Mouse (Mus musculus): ENCODE results near the gene Kcnma1. TPM values are rescaled to one million over a fixed set of nuclear protein-coding genes. Genes with fewer than 3 reads are reported as not detected.

Kcnma1 gene
- total RNA-seq (2012; rRNA removed) (not detected in 2 replicates), polyA plus RNA-seq (2012; ENCODE audit: insufficient read depth in 1 of 2, insufficient read length in 2 of 2, low read depth in 1 of 2, low replicate concordance in 2 of 2, missing spikeins in 1 of 2) (not detected)

DNA sequence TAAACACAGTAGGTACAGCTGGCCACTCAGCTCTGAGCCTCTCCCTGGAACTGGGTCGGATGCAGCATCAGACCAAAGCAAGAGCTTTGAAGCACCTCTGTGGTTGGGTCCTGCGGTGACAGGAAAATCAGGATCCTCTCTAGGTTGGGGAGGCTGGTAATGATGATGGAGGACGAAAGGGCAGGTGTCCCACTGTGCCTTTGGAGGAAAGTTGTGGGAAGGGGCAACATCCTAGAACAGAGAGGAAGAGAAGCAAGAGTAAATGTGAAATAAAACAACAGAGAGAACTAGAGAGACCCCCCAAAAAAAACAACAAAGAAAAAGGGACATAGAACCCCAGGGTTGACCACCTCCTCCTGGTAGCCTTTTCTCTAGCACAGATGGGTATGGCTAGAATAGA is at the start of gene Kcnma1:
Gene Kcnma1 (minus strand): TSS at position 101 of the 400 bp plus-strand sequence.
- Histone ChIP-seq H3K27ac (ENCODE audit: control insufficient read depth, low read depth, low read length) (no peak within 1 kb of the TSS), H3K79me2 (ENCODE audit: control insufficient read depth, insufficient read depth, low read length, poor library complexity) (no peaks in the 10 kb centered on the region), H3K4me3 (ENCODE audit: control insufficient read depth in 1 of 2, insufficient read depth in 1 of 2, low read depth in 2 of 2, low read length in 2 of 2) (no peak within 1 kb of the TSS), H3K36me3 (ENCODE audit: control insufficient read depth in 1 of 2, insufficient read depth in 2 of 2, low read length in 2 of 2) (no peaks in the 10 kb centered on the region), H3K4me1 (ENCODE audit: control insufficient read depth in 1 of 2, insufficient read depth in 2 of 2, low read length in 2 of 2) (no peaks in the 10 kb centered on the region), H3K9ac (ENCODE audit: control insufficient read depth, low read depth, low read length, poor library complexity, severe bottlenecking) (no peak within 1 kb of the TSS), H3K27me3 (ENCODE audit: control insufficient read depth in 1 of 2, insufficient read depth in 2 of 2, low read length in 2 of 2) (no peaks in the 10 kb centered on the region), H3K9me3 (replicated peaks; ENCODE audit: insufficient read depth, low read length) (no peaks in the 10 kb centered on the region)
- DNase-seq (ENCODE audit: low read depth, low spot score): no peak
- TF ChIP-seq HCFC1 (IDR thresholded peaks at IDR 0.05; ENCODE audit: low read depth, low read length): no peak

DNA sequence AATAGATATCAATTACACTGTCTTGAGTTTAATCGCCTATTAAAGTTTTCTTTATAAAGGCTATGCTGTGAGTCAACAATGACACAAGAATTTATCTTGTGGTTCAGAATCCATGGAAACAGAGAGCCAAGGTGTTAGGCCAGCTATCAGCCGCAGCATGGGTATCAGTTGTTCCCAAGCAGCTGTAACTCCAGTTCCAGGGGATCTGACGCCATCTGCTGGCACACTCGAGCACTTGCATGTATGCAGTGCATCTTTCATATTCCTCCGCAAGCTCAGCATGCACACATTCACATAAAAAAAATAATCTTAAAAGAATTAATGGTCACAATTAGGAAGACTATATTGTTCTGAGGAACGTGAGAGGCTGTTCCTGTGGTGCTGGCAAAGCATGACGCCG is 45.5 kb upstream of the Kcnma1 start:
- Histone ChIP-seq H3K36me3 (ENCODE audit: control insufficient read depth in 1 of 2, insufficient read depth in 2 of 2, low read length in 2 of 2) (no peaks in the 10 kb centered on the region), H3K4me1 (ENCODE audit: control insufficient read depth in 1 of 2, insufficient read depth in 2 of 2, low read length in 2 of 2) (no peaks in the 10 kb centered on the region), H3K79me2 (ENCODE audit: control insufficient read depth, insufficient read depth, low read length, poor library complexity) (no peaks in the 10 kb centered on the region), H3K4me3 (ENCODE audit: control insufficient read depth in 1 of 2, insufficient read depth in 1 of 2, low read depth in 2 of 2, low read length in 2 of 2) (no peak overlapping the region), H3K9me3 (replicated peaks; ENCODE audit: insufficient read depth, low read length) (no peaks in the 10 kb centered on the region), H3K27me3 (ENCODE audit: control insufficient read depth in 1 of 2, insufficient read depth in 2 of 2, low read length in 2 of 2) (no peaks in the 10 kb centered on the region), H3K27ac (ENCODE audit: control insufficient read depth, low read depth, low read length) (no peak overlapping the region), H3K9ac (ENCODE audit: control insufficient read depth, low read depth, low read length, poor library complexity, severe bottlenecking) (no peak overlapping the region)
- TF ChIP-seq CTCF (IDR thresholded peaks at IDR 0.05 in 2 of 3, conservative IDR thresholded peaks at IDR 0.05 in 1 of 3; ENCODE audit: control insufficient read depth in 1 of 3, insufficient read depth in 1 of 3, low read depth in 2 of 3, low read length in 3 of 3, poor library complexity in 1 of 3, severe bottlenecking in 1 of 3) (peak; percentile 15 to 33 (median 23); a peak in 3 of 6 replicates), MAX (IDR thresholded peaks at IDR 0.05; ENCODE audit: low read length) (no peak)
- peak; percentile 3 for DNase-seq (ENCODE audit: low read depth, low spot score)

DNA sequence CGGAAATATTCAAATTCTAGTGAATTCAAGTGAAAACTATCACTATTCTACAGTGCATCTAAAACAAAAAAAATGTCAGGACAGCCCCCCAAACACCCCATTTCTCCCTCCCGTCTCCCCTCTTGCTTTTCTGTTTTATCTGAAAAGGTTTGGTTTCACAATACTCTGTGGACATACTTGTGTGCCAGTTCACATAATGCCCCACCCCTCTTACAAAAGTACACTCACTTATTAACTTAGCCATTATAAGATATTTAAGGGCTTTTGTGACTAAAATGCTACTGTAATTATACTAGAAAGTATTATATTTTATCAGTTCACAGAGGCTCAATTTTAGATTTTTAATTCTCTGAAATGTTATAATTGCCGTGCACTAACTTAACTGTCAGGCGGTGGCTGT is 45.0 kb upstream of the Kcnma1 start:
- no peaks in the 10 kb centered on the region for H3K4me1 ChIP-seq (ENCODE audit: control insufficient read depth in 1 of 2, insufficient read depth in 2 of 2, low read length in 2 of 2)
- no peak for DNase-seq (ENCODE audit: low read depth, low spot score)
- no peak overlapping the region for H3K9ac ChIP-seq (ENCODE audit: control insufficient read depth, low read depth, low read length, poor library complexity, severe bottlenecking)
- H3K9me3 ChIP-seq (replicated peaks; ENCODE audit: insufficient read depth, low read length): no peaks in the 10 kb centered on the region
- H3K79me2 ChIP-seq (ENCODE audit: control insufficient read depth, insufficient read depth, low read length, poor library complexity): no peaks in the 10 kb centered on the region
- no peaks in the 10 kb centered on the region for H3K27me3 ChIP-seq (ENCODE audit: control insufficient read depth in 1 of 2, insufficient read depth in 2 of 2, low read length in 2 of 2)
- H3K4me3 ChIP-seq (ENCODE audit: control insufficient read depth in 1 of 2, insufficient read depth in 1 of 2, low read depth in 2 of 2, low read length in 2 of 2): no peak overlapping the region
- no peak overlapping the region for H3K27ac ChIP-seq (ENCODE audit: control insufficient read depth, low read depth, low read length)
- H3K36me3 ChIP-seq (ENCODE audit: control insufficient read depth in 1 of 2, insufficient read depth in 2 of 2, low read length in 2 of 2): no peaks in the 10 kb centered on the region
- no peak for TF ChIP-seq MAX (IDR thresholded peaks at IDR 0.05; ENCODE audit: low read length)
- no peak for TF ChIP-seq MAZ (IDR thresholded peaks at IDR 0.05; ENCODE audit: low read depth, low read length)
- no peak for TF ChIP-seq TAL1 (IDR thresholded peaks at IDR 0.05; ENCODE audit: low read length)
- TF ChIP-seq MYB (IDR thresholded peaks at IDR 0.05; ENCODE audit: low read depth, low read length): no peak
- TF ChIP-seq TCF12 (IDR thresholded peaks at IDR 0.05; ENCODE audit: low read depth, low read length): no peak

DNA sequence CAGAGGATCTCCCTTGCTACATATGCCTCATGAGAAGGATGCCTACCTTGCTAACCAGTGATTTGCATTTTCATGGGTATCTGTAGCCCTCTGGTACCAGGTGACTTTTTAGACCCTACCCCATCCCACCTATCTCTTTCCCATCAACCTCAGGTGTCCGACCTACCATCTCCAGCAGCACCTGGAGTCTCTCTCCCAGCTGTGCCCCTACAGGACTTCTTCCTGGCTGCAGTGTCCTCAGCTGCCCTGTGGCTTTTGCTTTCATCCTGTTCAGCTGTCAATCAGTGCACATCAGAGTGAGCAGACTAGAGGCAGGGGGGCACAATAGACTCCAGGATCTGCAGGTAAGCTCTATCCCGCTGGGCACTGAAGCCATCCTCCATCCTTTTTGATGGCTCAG is 37.5 kb upstream of the Kcnma1 start:
- H3K4me3 ChIP-seq (ENCODE audit: control insufficient read depth in 1 of 2, insufficient read depth in 1 of 2, low read depth in 2 of 2, low read length in 2 of 2): no peak overlapping the region
- no peaks in the 10 kb centered on the region for H3K27me3 ChIP-seq (ENCODE audit: control insufficient read depth in 1 of 2, insufficient read depth in 2 of 2, low read length in 2 of 2)
- DNase-seq (ENCODE audit: low read depth, low spot score): no peak
- H3K4me1 ChIP-seq (ENCODE audit: control insufficient read depth in 1 of 2, insufficient read depth in 2 of 2, low read length in 2 of 2): no peaks in the 10 kb centered on the region
- H3K36me3 ChIP-seq (ENCODE audit: control insufficient read depth in 1 of 2, insufficient read depth in 2 of 2, low read length in 2 of 2): no peaks in the 10 kb centered on the region
- H3K27ac ChIP-seq (ENCODE audit: control insufficient read depth, low read depth, low read length): no peak overlapping the region
- H3K9me3 ChIP-seq (replicated peaks; ENCODE audit: insufficient read depth, low read length): no peaks in the 10 kb centered on the region
- no peak overlapping the region for H3K9ac ChIP-seq (ENCODE audit: control insufficient read depth, low read depth, low read length, poor library complexity, severe bottlenecking)
- no peaks in the 10 kb centered on the region for H3K79me2 ChIP-seq (ENCODE audit: control insufficient read depth, insufficient read depth, low read length, poor library complexity)
- TF ChIP-seq JUND (IDR thresholded peaks at IDR 0.05; ENCODE audit: low read depth, low read length): no peak
- no peak for TF ChIP-seq RCOR1 (IDR thresholded peaks at IDR 0.05; ENCODE audit: low read depth, low read length)
- no peak for TF ChIP-seq CTCF (IDR thresholded peaks at IDR 0.05 in 2 of 3, conservative IDR thresholded peaks at IDR 0.05 in 1 of 3; ENCODE audit: control insufficient read depth in 1 of 3, insufficient read depth in 1 of 3, low read depth in 2 of 3, low read length in 3 of 3, poor library complexity in 1 of 3, severe bottlenecking in 1 of 3)
- TF ChIP-seq ZC3H11A (IDR thresholded peaks at IDR 0.05; ENCODE audit: low read depth, low read length): no peak
- TF ChIP-seq ZMIZ1 (IDR thresholded peaks at IDR 0.05; ENCODE audit: low read depth, low read length): no peak
- no peak for TF ChIP-seq TAL1 (IDR thresholded peaks at IDR 0.05; ENCODE audit: low read length)
- TF ChIP-seq POLR2A (IDR thresholded peaks at IDR 0.05; ENCODE audit: control insufficient read depth in 1 of 2, insufficient read depth in 1 of 2, low read depth in 1 of 2, low read length in 2 of 2, poor library complexity in 1 of 2): no peak
- TF ChIP-seq MAFK (IDR thresholded peaks at IDR 0.05; ENCODE audit: borderline replicate concordance, low read depth, low read length): no peak
- no peak for TF ChIP-seq MYB (IDR thresholded peaks at IDR 0.05; ENCODE audit: low read depth, low read length)
- no peak for TF ChIP-seq USF2 (IDR thresholded peaks at IDR 0.05; ENCODE audit: borderline replicate concordance in 1 of 2, insufficient read depth in 1 of 2, low read depth in 1 of 2, low read length in 2 of 2)
- TF ChIP-seq EP300 (IDR thresholded peaks at IDR 0.05; ENCODE audit: low read depth in 1 of 2, low read length in 2 of 2): no peak
- TF ChIP-seq KAT2A (conservative IDR thresholded peaks at IDR 0.05; ENCODE audit: low read depth, low read length): no peak
- no peak for TF ChIP-seq MYC (IDR thresholded peaks at IDR 0.05; ENCODE audit: low read depth, low read length)
- TF ChIP-seq GATA1 (IDR thresholded peaks at IDR 0.05; ENCODE audit: low read depth, low read length): no peak
- TF ChIP-seq SMC3 (IDR thresholded peaks at IDR 0.05; ENCODE audit: low read depth, low read length): no peak
- no peak for TF ChIP-seq POLR2AphosphoS5 (IDR thresholded peaks at IDR 0.05; ENCODE audit: borderline replicate concordance, low read depth, low read length)

Data from MEL (cell line).